Mouse (Mus musculus): Measurements from ENCODE around the gene Gon7. TPM values are rescaled to one million over a fixed set of nuclear protein-coding genes. Genes with fewer than 3 reads are reported as not detected.

Gene Gon7
- total RNA-seq (2021) = 1 to 10 TPM; 7.2 to 7.6 TPM
- long read RNA-seq, experiment 1, partial matches to known transcripts = 0 of 2 reads
- long read RNA-seq, experiment 1, other reads (novel, unspliced or antisense) = 0 of 2 reads
- long read RNA-seq, experiment 2, partial matches to known transcripts = 0 of 2 reads
- long read RNA-seq, experiment 2, other reads (novel, unspliced or antisense) = 0 of 2 reads

DNA sequence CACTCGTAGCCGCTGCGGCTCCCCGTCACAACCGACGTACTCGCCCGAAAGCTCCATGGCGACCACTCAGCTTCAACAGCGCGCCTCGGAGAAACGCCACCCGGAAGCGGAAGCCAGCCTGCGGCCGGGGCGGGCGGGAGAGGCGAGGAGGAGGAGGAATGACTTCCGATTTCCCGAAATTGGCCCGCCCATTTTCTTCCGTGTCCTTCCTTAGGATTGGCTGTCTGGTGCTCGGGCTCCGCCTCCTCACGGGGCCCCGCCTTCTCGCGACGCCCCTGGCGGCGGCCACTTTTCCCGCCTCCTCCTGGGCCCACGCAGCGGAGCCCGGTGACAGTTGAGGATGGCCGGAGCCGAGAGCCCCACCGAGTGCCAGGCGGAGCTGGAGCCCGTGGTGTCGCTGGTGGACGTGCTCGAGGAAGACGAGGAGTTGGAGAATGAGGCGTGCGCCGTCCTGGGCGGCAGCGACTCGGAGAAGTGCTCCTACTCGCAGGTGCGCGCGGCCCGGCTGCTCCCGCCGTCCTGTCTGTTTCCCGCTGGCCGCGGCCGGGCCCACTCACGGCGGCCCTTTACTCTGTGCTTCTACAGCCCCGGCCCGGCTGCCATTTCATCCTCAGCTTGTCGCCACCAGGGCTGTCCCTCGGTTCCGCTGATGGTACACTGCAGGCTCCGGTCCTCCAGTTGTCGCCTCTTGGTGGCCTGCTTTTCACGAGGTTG is at the start of gene Gon7, which contains the start of the genes Gm28051 and Ubr7:
Gon7 (minus strand) TSS at position 115 of the 714 bp plus-strand sequence.
Gm28051 (minus strand) TSS at position 77 of the 714 bp plus-strand sequence.
Ubr7 (plus strand) TSS at position 279 of the 714 bp plus-strand sequence.
- DNase-seq = peak; percentile 97
- intact Hi-C loops (cut with DNase I; ENCODE audit: low total_unique reads) = no loop called here

DNA sequence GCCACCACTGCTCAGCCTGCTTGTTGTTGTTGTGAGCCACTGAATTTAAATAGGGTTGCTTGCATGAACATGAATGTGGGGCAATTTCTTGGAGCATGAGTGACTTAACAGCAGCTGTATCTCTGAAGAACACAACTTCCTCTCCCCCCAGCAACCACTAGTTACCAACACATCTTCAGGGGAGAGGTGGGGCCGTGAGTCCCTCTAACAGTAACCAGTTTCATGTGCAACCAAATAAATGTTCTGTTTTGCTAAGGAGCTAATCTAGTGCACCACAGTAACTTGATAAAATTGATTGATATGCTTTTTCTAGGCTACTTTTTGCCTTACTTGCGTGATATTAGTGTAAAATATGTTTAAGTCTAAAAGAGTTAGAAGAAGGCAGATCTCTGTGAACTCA is 41.9 kb upstream of the Gon7 start:
- DNase-seq = no peak
- intact Hi-C loops (cut with DNase I; ENCODE audit: low total_unique reads) = no loop called here

DNA sequence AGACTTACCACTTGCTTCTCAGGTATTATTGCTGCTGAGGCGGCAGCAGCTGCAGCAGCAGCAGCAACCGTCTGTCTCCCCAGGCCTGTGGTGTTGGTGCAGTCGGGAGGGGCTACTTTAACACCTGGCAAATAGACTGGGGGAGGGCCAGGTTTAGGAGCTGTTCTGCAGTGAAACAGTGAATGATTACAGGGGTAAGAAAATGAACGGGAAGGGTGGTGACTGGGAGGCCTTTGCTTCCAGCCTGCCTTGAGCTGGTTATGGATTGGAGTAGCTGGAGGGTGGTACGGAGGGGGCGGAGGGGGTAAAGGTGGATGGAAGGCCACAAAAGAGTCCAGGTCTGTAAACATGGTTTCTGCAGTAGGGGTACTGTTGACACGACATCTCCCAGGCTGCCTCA is 30.3 kb upstream of the Gon7 start:
- DNase-seq = no peak
- intact Hi-C loops (cut with DNase I; ENCODE audit: low total_unique reads) = no loop called here

DNA sequence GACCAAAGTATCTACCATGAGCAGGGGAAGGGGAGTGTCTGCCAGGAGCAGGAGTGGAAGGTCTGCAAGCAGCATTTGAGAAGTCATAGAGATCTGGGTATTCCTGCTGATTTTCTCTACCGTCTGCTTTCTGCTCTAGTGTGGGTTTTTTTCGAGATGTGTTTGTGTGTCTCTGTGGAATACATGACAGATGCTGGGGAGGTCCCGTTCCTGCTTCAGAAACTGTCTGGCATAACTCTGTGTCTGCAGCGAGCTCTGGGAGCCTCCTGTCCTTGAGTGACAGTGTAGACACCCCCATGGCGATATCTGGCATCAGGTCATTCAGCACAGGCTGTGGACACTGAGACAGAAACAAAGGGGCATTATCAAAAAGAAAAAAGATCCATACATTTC is 28.0 kb upstream of the Gon7 start:
- intact Hi-C loops (cut with DNase I; ENCODE audit: low total_unique reads) = no loop called here
- no peak for DNase-seq

- DNase-seq = no peak
- intact Hi-C loops (cut with DNase I; ENCODE audit: low total_unique reads) = no loop called here
Observed at GRCm38 (mm10) chr12:102784899-102785592, 27.4 kb upstream of the Gon7 start.

DNA sequence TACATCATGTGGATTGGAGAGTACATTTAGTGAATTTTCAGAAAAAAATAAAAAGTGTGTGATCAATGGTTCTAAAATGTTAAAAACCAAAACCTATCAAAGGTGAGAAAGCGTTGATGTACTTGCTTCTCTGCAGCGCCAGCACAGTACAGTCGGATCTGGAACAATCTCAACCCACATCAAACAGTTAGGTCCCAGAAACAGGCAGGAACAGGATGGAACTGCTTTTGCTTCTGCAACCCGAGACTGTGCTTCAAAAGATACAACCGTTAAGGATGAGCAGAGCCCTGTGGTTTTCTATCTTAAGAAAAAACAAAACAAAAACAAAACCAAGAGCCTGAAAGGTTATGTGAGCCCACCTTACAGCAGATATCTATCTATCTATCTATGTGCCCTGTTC is 25.2 kb upstream of the Gon7 start:
- intact Hi-C loops (cut with DNase I; ENCODE audit: low total_unique reads) = no loop called here
- DNase-seq = no peak

GRCm38 (mm10) chr12:102779452-102779851 is 21.8 kb upstream of the Gon7 start:
- DNase-seq = no peak

DNA sequence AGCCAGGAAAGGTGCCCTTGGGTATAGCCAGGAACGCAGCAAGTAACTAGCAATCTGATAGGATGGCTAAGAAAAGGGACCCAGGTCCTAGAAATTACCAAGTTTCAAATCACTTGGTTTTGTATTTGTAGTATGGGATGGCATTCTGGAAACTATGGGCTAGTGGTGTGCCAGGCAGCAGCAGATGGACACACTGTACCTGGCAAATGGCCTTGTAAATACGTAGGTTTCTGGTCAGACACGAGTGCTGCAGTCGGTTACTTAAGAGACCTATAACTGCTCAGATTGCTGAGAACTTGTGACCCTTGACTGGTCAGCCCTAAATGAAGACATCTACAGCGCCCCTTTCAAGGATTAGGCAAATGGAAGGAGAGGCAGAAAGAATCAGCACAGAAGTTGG is 20.5 kb upstream of the Gon7 start:
- DNase-seq = no peak

More at GRCm38 (mm10) chr12:102779452-102779851, 21.8 kb upstream of the Gon7 start:
- intact Hi-C loops (cut with DNase I; ENCODE audit: low total_unique reads) = no loop called here

DNA sequence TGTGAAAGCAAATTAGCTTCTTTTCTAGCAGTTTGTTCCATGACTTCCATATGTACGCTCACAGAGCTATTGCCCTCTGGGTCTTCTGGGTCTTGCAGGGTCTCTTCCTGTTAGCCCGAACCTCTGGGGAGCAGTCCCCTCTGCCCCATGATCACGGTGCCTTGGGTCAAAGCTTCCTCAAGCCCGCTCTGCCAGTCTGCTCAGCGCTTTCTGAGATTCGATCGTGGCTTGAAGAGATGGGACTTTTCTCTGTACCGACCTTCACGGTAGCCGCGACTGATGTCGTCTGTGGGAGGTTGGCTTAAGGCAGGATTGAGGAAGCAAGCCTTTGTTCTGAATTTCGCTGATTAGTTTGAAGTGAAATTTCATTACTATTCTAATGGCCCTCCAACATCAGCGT is 18.4 kb upstream of the Gon7 start:
- no peak for DNase-seq
- intact Hi-C loops (cut with DNase I; ENCODE audit: low total_unique reads) = no loop called here

More for the DNA sequence above, 20.5 kb upstream of the Gon7 start:
- intact Hi-C loops (cut with DNase I; ENCODE audit: low total_unique reads) = no loop called here

DNA sequence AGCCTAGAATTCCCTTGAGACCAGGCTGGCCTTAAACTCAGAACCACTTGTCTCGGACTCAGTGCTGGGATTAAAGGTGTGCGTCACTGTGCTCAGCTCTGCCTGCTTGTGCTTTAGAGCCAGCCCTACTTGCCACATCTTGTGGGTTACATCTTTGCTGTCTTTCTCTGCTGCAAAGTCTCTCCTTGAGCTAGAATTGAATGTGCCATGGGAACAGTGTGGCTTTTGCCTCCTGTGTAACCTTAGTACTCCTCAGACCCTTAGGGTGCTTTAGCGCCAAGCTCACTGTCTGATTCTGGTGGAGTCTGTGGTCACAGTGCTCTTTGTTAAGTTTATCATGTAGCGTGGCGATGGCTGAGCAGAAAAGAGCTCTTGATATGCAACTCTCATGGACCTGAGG is 15.1 kb upstream of the Gon7 start:
- intact Hi-C loops (cut with DNase I; ENCODE audit: low total_unique reads) = no loop called here
- no peak for DNase-seq

- intact Hi-C loops (cut with DNase I; ENCODE audit: low total_unique reads) = no loop called here
- no peak for DNase-seq
Observed at GRCm38 (mm10) chr12:102771601-102772000, 14.0 kb upstream of the Gon7 start.

DNA sequence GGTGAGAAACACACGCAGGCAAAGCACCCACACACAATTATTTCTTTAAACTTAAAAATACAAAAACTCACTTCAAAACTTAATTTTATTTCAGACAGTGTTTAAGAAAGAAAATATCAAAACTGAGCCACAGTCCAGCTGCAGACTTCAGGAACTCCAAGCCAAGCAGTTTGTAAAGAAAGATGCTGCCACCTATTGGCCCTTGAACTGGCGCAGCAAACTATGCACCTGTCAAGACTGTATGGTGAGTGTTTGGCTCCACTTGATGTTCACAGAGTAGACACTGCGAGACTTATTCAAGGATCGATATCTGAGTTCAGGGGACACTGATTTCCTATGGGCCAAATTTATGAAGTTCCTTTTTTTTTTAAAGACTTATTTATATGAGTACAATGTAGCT is 11.4 kb upstream of the Gon7 start:
- DNase-seq = no peak
- intact Hi-C loops (cut with DNase I; ENCODE audit: low total_unique reads) = loop anchor here (10.0 kb wide), 1 partner anchor 106 kb away; the partner anchor contains the start of gene Btbd7

GRCm38 (mm10) chr12:102763696-102764095 is 6.1 kb upstream of the Gon7 start:
- DNase-seq = no peak
- intact Hi-C loops (cut with DNase I; ENCODE audit: low total_unique reads) = loop anchor here (10.0 kb wide), 1 partner anchor 111 kb away; the partner anchor contains the start of gene Btbd7

GRCm38 (mm10) chr12:102761668-102762067 is 4.1 kb upstream of the Gon7 start:
- DNase-seq = no peak
- intact Hi-C loops (cut with DNase I; ENCODE audit: low total_unique reads) = loop anchor here (10.0 kb wide), 1 partner anchor 113 kb away; the partner anchor contains the start of gene Btbd7

DNA sequence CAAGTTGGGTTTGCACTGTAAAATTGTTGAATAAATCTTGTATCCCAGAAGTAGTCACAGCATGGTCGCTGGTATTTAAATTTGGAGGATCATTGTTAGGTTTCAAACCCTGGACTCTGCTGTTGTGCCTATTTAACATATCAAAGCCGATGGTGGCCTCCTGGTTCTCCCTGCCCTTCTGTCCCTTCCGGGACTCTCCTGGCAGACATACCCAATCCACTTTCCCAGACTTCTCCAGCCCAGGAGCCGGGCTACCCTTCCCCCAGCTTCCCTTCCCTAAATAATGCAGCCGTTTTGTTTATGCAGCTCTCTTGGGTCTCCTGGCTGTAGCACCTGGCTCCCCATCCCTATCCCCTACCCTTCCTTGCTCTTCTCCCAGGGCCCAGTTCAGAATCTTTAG is 1.3 kb upstream of the Gon7 start:
- no peak for DNase-seq
- intact Hi-C loops (cut with DNase I; ENCODE audit: low total_unique reads) = no loop called here

GRCm38 (mm10) chr12:102758403-102758756 is 777 bp upstream of the Gon7 start, which contains the start of gene Gm20604:
Gm20604 (minus strand) TSS chr12:102758672.
- intact Hi-C loops (cut with DNase I; ENCODE audit: low total_unique reads) = no loop called here
- DNase-seq = no peak

GRCm38 (mm10) chr12:102757055-102757688 is 431 bp downstream of the Gon7 start:
- DNase-seq = no peak
- intact Hi-C loops (cut with DNase I; ENCODE audit: low total_unique reads) = no loop called here

- peak; percentile 11 for DNase-seq
Observed at GRCm38 (mm10) chr12:102756304-102756703, 1.3 kb downstream of the Gon7 start.

DNA sequence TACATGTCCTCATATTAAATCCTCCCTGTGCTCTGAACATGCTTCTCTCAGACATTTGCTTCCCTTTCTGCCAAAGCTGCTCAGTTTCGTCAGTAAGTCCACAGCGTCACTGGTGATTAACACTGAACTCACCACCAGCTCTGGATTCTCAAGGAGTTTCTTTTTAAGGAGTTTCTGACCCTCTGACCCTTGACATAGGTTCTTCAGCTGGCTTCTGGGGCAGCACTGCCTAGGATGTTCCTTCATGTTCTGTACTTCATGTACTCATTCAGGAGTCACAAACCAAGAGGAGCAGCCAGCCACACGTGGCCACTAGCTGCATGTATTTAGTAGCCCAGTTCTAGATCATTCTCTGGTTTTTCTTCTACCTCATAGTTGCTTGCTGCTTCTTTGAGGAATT is 9.3 kb downstream of the Gon7 start:
- intact Hi-C loops (cut with DNase I; ENCODE audit: low total_unique reads) = no loop called here
- DNase-seq = no peak

More at GRCm38 (mm10) chr12:102756304-102756703, 1.3 kb downstream of the Gon7 start:
- intact Hi-C loops (cut with DNase I; ENCODE audit: low total_unique reads) = no loop called here

GRCm38 (mm10) chr12:102744839-102745238 is 12.8 kb downstream of the Gon7 start:
- no peak for DNase-seq
- intact Hi-C loops (cut with DNase I; ENCODE audit: low total_unique reads) = no loop called here

Measured in gastrocnemius, postnatal 14 days (tissue).